ENCODE assay signal across 8 mouse cellular contexts in genomic region chr3:144206942-144207341, GRCm38 (mm10).
"Had no signal": no experiment of that assay in that cellular context is flagged by ENCODE, and none has a peak within 500 bp of the region (broad histone marks: within the 10 kb centered on the region; RNA-seq: fewer than 3 reads in every experiment).

No protein-coding gene starts in this region.

- H3K9ac ChIP-seq: liver, postnatal 0 days; midbrain, embryonic 13.5 days; neural tube, embryonic 12.5 days had no signal

- H3K27ac ChIP-seq: midbrain, embryonic 13.5 days; neural tube, embryonic 12.5 days had no signal

- ATAC-seq: liver, postnatal 0 days; lung, postnatal 0 days; midbrain, embryonic 13.5 days; midbrain, embryonic 15.5 days had no signal

- H3K27me3 ChIP-seq: lung, embryonic 15.5 days; megakaryocyte, embryonic 14.5 days; midbrain, embryonic 13.5 days; midbrain, embryonic 15.5 days; neural tube, embryonic 12.5 days had no signal

- H3K4me3 ChIP-seq: megakaryocyte, embryonic 14.5 days; neural tube, embryonic 12.5 days had no signal

- H3K9me3 ChIP-seq: lung, embryonic 15.5 days; megakaryocyte, embryonic 14.5 days; midbrain, embryonic 13.5 days; midbrain, embryonic 15.5 days; neural tube, embryonic 12.5 days had no signal

- DNase-seq: right cerebral cortex, postnatal 14 days had no signal

- H3K36me3 ChIP-seq: lung, embryonic 15.5 days; midbrain, embryonic 13.5 days; midbrain, embryonic 15.5 days; neural tube, embryonic 12.5 days had no signal
